22 mouse cellular contexts compared by ENCODE assay signal in genomic region chr7:26777806-26778205, GRCm38 (mm10). TPM values are rescaled to one million over a fixed set of nuclear protein-coding genes. Genes with fewer than 3 reads are reported as not detected.
DNase-seq lines count a peak whose midpoint lies in the region; TF ChIP-seq lines count a peak whose summit lies in the region.
"Had no signal": no experiment of that assay in that cellular context is flagged by ENCODE, and none has a peak within 500 bp of the region (broad histone marks: within the 10 kb centered on the region; RNA-seq: fewer than 3 reads in every experiment).

No protein-coding gene starts in this region.

- H3K4me1 ChIP-seq in heart, embryonic 10.5 days, result no peaks in the 10 kb centered on the region
- H3K4me1 ChIP-seq in lung, adult 2 months (ENCODE audit: control insufficient read depth, insufficient read depth, low read length), result no peaks in the 10 kb centered on the region; the same call in 1 of the 2 replicates
- H3K4me1 ChIP-seq: heart, embryonic 13.5 days; limb, embryonic 15.5 days had no signal

- WGBS in heart, embryonic 10.5 days, result 57% methylated on average over 2 of the region's 2 CpGs
- WGBS in lung, adult 2 months, result 31% methylated on average over 2 of the region's 2 CpGs

- no peaks in the 10 kb centered on the region for H3K9me3 ChIP-seq in heart, embryonic 10.5 days
- H3K9me3 ChIP-seq: heart, embryonic 13.5 days; limb, embryonic 15.5 days had no signal

- H3K36me3 ChIP-seq in heart, embryonic 10.5 days, result no peaks in the 10 kb centered on the region
- H3K36me3 ChIP-seq: heart, embryonic 13.5 days; limb, embryonic 15.5 days had no signal

- DNase-seq in heart, embryonic 10.5 days (ENCODE audit: low spot score), result peak; percentile 20
- no peak for DNase-seq in heart, adult 8-10 months (ENCODE audit: low spot score)
- no peak for DNase-seq in layer of hippocampus, adult 2 months (ENCODE audit: low spot score in 2 of 2)
- no peak for DNase-seq in layer of hippocampus, postnatal 14 days (ENCODE audit: low spot score in 2 of 2)
- DNase-seq in lung, postnatal 10 days, result peak; percentile 18
- DNase-seq in lung, adult 2 months, result no peak
- DNase-seq in adipocyte (ENCODE audit: low spot score), result peak; percentile 11
- DNase-seq in urinary bladder, postnatal 25 days (ENCODE audit: low spot score), result no peak
- DNase-seq: cerebellum, adult 11-12 months; gastrocnemius, postnatal 36 days had no signal

- H3K4me3 ChIP-seq in heart, embryonic 10.5 days, result no peak overlapping the region
- H3K4me3 ChIP-seq in layer of hippocampus, adult 2 months, result no peak overlapping the region
- H3K4me3 ChIP-seq in lung, adult 2 months (replicated peaks; ENCODE audit: extremely low read depth, low read depth, low read length), result no peak overlapping the region
- H3K4me3 ChIP-seq: heart, embryonic 13.5 days; limb, embryonic 15.5 days had no signal

- H3K27ac ChIP-seq in heart, embryonic 10.5 days, result no peak overlapping the region
- H3K27ac ChIP-seq in layer of hippocampus, adult 2 months, result no peak overlapping the region
- H3K27ac ChIP-seq: heart, embryonic 13.5 days; limb, embryonic 15.5 days had no signal

- H3K27me3 ChIP-seq in heart, embryonic 10.5 days (ENCODE audit: insufficient read depth, poor library complexity, severe bottlenecking), result no peaks in the 10 kb centered on the region
- H3K27me3 ChIP-seq: limb, embryonic 15.5 days had no signal

- TF ChIP-seq CTCF in layer of hippocampus, adult 2 months (conservative IDR thresholded peaks at IDR 0.05), result peak; percentile 42; the same call in 1 of the 2 replicates
- no peak for TF ChIP-seq CTCF in lung, adult 2 months (IDR thresholded peaks at IDR 0.05; ENCODE audit: insufficient read depth, low read length)

- TF ChIP-seq POLR2A in lung, adult 2 months (IDR thresholded peaks at IDR 0.05; ENCODE audit: borderline replicate concordance, extremely low read depth, low read depth, low read length), result no peak

RNA-seq across cellular contexts. Expression of gene Cyp2b19, which starts 20.9 kb away (rescaled TPM):
- not detected in 2 replicates for polyA plus RNA-seq in heart, embryonic 10.5 days (2016; fragmentation: Nextera tagmentation; extraction: Ambion mirVana)
- not detected for total RNA-seq in heart, adult 8-10 months (2022)
- total RNA-seq in layer of hippocampus, adult 2 months (2021), result not detected
- total RNA-seq in layer of hippocampus, postnatal 14 days (2021), result not detected
- polyA plus RNA-seq in lung, adult 2 months (2012; rRNA removed), result 0.24 TPM in 1 of 2 replicates, not detected in the other
- total RNA-seq: adrenal gland, postnatal 25 days; gastrocnemius, postnatal 36 days; heart, postnatal 36 days; layer of hippocampus, postnatal 36 days; left cerebral cortex, postnatal 36 days; megakaryocyte-erythroid progenitor cell, adult 5-6 weeks; monocyte, adult 5-6 weeks had no signal
- polyA plus RNA-seq: heart, embryonic 13.5 days; lung, embryonic 16.5 days; neural tube, embryonic 11.5 days; Patski had no signal

RNA-seq across cellular contexts. Expression of gene Cyp2g1, which starts 30.9 kb away (rescaled TPM):
- polyA plus RNA-seq in heart, embryonic 10.5 days (2016; fragmentation: Nextera tagmentation; extraction: Ambion mirVana), result not detected in 2 replicates
- total RNA-seq in heart, adult 8-10 months (2022), result not detected
- total RNA-seq in layer of hippocampus, adult 2 months (2021), result not detected
- total RNA-seq in layer of hippocampus, postnatal 14 days (2021), result not detected
- not detected in 2 replicates for polyA plus RNA-seq in lung, adult 2 months (2012; rRNA removed)
- total RNA-seq: adrenal gland, postnatal 25 days; gastrocnemius, postnatal 36 days; heart, postnatal 36 days; layer of hippocampus, postnatal 36 days; left cerebral cortex, postnatal 36 days; megakaryocyte-erythroid progenitor cell, adult 5-6 weeks; monocyte, adult 5-6 weeks had no signal
- polyA plus RNA-seq: forebrain, embryonic 16.5 days; heart, embryonic 13.5 days; limb, embryonic 15.5 days; lung, embryonic 16.5 days; neural tube, embryonic 11.5 days; Patski had no signal

RNA-seq across cellular contexts. Expression of gene Cyp2a5, which starts 57.3 kb away (rescaled TPM):
- not detected in 2 replicates for polyA plus RNA-seq in heart, embryonic 10.5 days (2016; fragmentation: Nextera tagmentation; extraction: Ambion mirVana)
- total RNA-seq in heart, adult 8-10 months (2022), result 1 to 10 TPM in 1 of 4 experiments, not detected in 3; 2.0 TPM
- under 1 TPM in 1 of 2 experiments, not detected in 1; 0.59 TPM for total RNA-seq in layer of hippocampus, adult 2 months (2021)
- total RNA-seq in layer of hippocampus, postnatal 14 days (2021), result not detected
- polyA plus RNA-seq in lung, adult 2 months (2012; rRNA removed), result 28.3 and 52.7 TPM in 2 replicates
- total RNA-seq: gastrocnemius, postnatal 36 days; heart, postnatal 36 days; layer of hippocampus, postnatal 36 days; left cerebral cortex, postnatal 36 days; megakaryocyte-erythroid progenitor cell, adult 5-6 weeks; monocyte, adult 5-6 weeks had no signal
- polyA plus RNA-seq: heart, embryonic 13.5 days; limb, embryonic 15.5 days; lung, embryonic 16.5 days; neural tube, embryonic 11.5 days; Patski had no signal

Comparison
In these comparisons a context has a peak if more than half of its experiments do, and no peak if none do; other contexts are left out.
1. DNase-seq: peak in heart, embryonic 10.5 days (single experiment), lung, postnatal 10 days (single experiment) and adipocyte (single experiment); none in heart, adult 8-10 months (single experiment), layer of hippocampus, adult 2 months (0 of 2), layer of hippocampus, postnatal 14 days (0 of 2), lung, adult 2 months (single experiment) and urinary bladder, postnatal 25 days (single experiment).